Mouse (Mus musculus): ENCODE results near the gene Comt.

DNA sequence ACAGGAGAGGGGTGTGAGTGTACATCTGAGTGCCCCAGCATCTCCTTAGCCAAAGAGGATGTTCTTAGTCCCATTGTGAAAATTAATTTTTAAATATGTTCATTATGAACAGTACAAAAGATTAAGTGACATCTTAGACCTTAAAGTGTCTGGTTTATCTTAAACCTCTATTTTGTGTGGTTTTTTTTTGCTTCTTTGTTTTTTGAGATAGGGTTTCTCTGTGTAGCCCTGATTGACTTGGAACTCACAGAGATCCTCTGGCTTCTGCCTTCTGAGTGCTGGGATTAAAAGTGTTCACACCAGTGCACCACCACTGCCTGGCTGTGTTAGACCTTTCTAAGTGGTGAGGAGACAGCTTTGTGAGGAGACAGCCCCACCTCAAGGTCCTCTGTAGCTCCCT, 32.0 kb upstream of the Comt start:
- TF ChIP-seq CTCF (IDR thresholded peaks at IDR 0.05; ENCODE audit: control insufficient read depth, insufficient read depth, low read length) (no peak), POLR2A (IDR thresholded peaks at IDR 0.05; ENCODE audit: borderline replicate concordance, control insufficient read depth, low read depth, low read length) (no peak)

Data from bone marrow, adult 2 months (tissue).